Mouse (Mus musculus): Measurements from ENCODE around the gene Hrh3.

- TF ChIP-seq CTCF (IDR thresholded peaks at IDR 0.05; ENCODE audit: insufficient read depth, low read length) (no peak), POLR2A (IDR thresholded peaks at IDR 0.05; ENCODE audit: borderline replicate concordance, extremely low read depth, low read depth, low read length) (no peak)
Measured at GRCm38 (mm10) chr2:180127675-180128074, 23.4 kb upstream of the Hrh3 start.
